Mouse (Mus musculus): ENCODE measurements around the gene Calr4. TPM values are rescaled to one million over a fixed set of nuclear protein-coding genes. Genes with fewer than 3 reads are reported as not detected.

Calr4 gene
- total and polyA plus RNA-seq, 2 experiments from 2014 or later: not detected

GRCm38 (mm10) chr4:109245016-109245620 is 10.8 kb downstream of the Calr4 start:
- H3K36me3 ChIP-seq (replicated peaks; ENCODE audit: control insufficient read depth, insufficient read depth, low read length): no peaks in the 10 kb centered on the region
- TF ChIP-seq EP300 (IDR thresholded peaks at IDR 0.05; ENCODE audit: low read depth) (no peak), CTCF (IDR thresholded peaks at IDR 0.05; ENCODE audit: low read depth) (no peak)
- WGBS: 69% methylated on average over 6 of the region's 6 CpGs
- no peak overlapping the region for H3K9ac ChIP-seq (replicated peaks; ENCODE audit: low read depth, low read length)
- ATAC-seq (ENCODE audit: insufficient read depth, low read depth): no peak
- H3K27me3 ChIP-seq (ENCODE audit: control insufficient read depth, insufficient read depth, low read length): no peaks in the 10 kb centered on the region
- no peak for DNase-seq (ENCODE audit: low spot score)
- H3K9me3 ChIP-seq (replicated peaks; ENCODE audit: control insufficient read depth, low read length): no peaks in the 10 kb centered on the region
- no peak overlapping the region for H3K27ac ChIP-seq (ENCODE audit: low read depth)
- H3K4me2 ChIP-seq (ENCODE audit: low read depth, low read length): no peak overlapping the region
- H3K4me1 ChIP-seq (ENCODE audit: control insufficient read depth, insufficient read depth): peaks cover 3% of the 10 kb centered on the region; the same call in 1 of the 2 replicates
- H3K4me3 ChIP-seq (ENCODE audit: low read depth, low read length): no peak overlapping the region

GRCm38 (mm10) chr4:109251605-109252004 is 17.3 kb downstream of the Calr4 start:
- Histone ChIP-seq H3K4me1 (ENCODE audit: control insufficient read depth, insufficient read depth) (peaks cover 4% of the 10 kb centered on the region; the same call in 1 of the 2 replicates), H3K27me3 (ENCODE audit: control insufficient read depth, insufficient read depth, low read length) (no peaks in the 10 kb centered on the region), H3K9ac (replicated peaks; ENCODE audit: low read depth, low read length) (no peak overlapping the region), H3K27ac (ENCODE audit: low read depth) (no peak overlapping the region), H3K36me3 (replicated peaks; ENCODE audit: control insufficient read depth, insufficient read depth, low read length) (no peaks in the 10 kb centered on the region), H3K4me3 (ENCODE audit: low read depth, low read length) (no peak overlapping the region), H3K4me2 (ENCODE audit: low read depth, low read length) (no peak overlapping the region), H3K9me3 (replicated peaks; ENCODE audit: control insufficient read depth, low read length) (no peaks in the 10 kb centered on the region; the same call in 1 of the 2 replicates)
- TF ChIP-seq EP300 (IDR thresholded peaks at IDR 0.05; ENCODE audit: low read depth) (no peak), CTCF (IDR thresholded peaks at IDR 0.05; ENCODE audit: low read depth) (peak; percentile 48)
- WGBS: 39% methylated on average over 3 of the region's 3 CpGs
- DNase-seq (ENCODE audit: low spot score): peak; percentile 42
- ATAC-seq (ENCODE audit: insufficient read depth, low read depth): no peak

GRCm38 (mm10) chr4:109252199-109252598 is 17.9 kb downstream of the Calr4 start:
- ATAC-seq (ENCODE audit: insufficient read depth, low read depth) (no peak), DNase-seq (ENCODE audit: low spot score) (no peak)
- H3K27ac ChIP-seq (ENCODE audit: low read depth): no peak overlapping the region
- H3K9ac ChIP-seq (replicated peaks; ENCODE audit: low read depth, low read length): no peak overlapping the region
- TF ChIP-seq EP300 (IDR thresholded peaks at IDR 0.05; ENCODE audit: low read depth) (no peak), CTCF (IDR thresholded peaks at IDR 0.05; ENCODE audit: low read depth) (no peak)
- H3K27me3 ChIP-seq (ENCODE audit: control insufficient read depth, insufficient read depth, low read length): no peaks in the 10 kb centered on the region
- no peak overlapping the region for H3K4me3 ChIP-seq (ENCODE audit: low read depth, low read length)
- peaks cover 4% of the 10 kb centered on the region; the same call in 1 of the 2 replicates for H3K4me1 ChIP-seq (ENCODE audit: control insufficient read depth, insufficient read depth)
- no peaks in the 10 kb centered on the region for H3K36me3 ChIP-seq (replicated peaks; ENCODE audit: control insufficient read depth, insufficient read depth, low read length)
- no peaks in the 10 kb centered on the region; the same call in 1 of the 2 replicates for H3K9me3 ChIP-seq (replicated peaks; ENCODE audit: control insufficient read depth, low read length)
- 75% methylated on average over 4 of the region's 4 CpGs for WGBS
- H3K4me2 ChIP-seq (ENCODE audit: low read depth, low read length): no peak overlapping the region

- peaks cover 4% of the 10 kb centered on the region; the same call in 1 of the 2 replicates for H3K4me1 ChIP-seq (ENCODE audit: control insufficient read depth, insufficient read depth)
- no peak overlapping the region for H3K4me3 ChIP-seq (ENCODE audit: low read depth, low read length)
- H3K27me3 ChIP-seq (ENCODE audit: control insufficient read depth, insufficient read depth, low read length): no peaks in the 10 kb centered on the region
- 0 out of 2 replicates have a peak overlapping the region, but pooled peaks have one; percentile 3 for H3K27ac ChIP-seq (ENCODE audit: low read depth)
- no peaks in the 10 kb centered on the region for H3K36me3 ChIP-seq (replicated peaks; ENCODE audit: control insufficient read depth, insufficient read depth, low read length)
- no peak overlapping the region for H3K9ac ChIP-seq (replicated peaks; ENCODE audit: low read depth, low read length)
- DNase-seq (ENCODE audit: low spot score) (no peak), ATAC-seq (ENCODE audit: insufficient read depth, low read depth) (no peak)
- TF ChIP-seq CTCF (IDR thresholded peaks at IDR 0.05; ENCODE audit: low read depth): no peak
- TF ChIP-seq EP300 (IDR thresholded peaks at IDR 0.05; ENCODE audit: low read depth): no peak
- WGBS: 58% methylated on average over 11 of the region's 11 CpGs
- H3K4me2 ChIP-seq (ENCODE audit: low read depth, low read length): no peak overlapping the region
- no peaks in the 10 kb centered on the region; the same call in 1 of the 2 replicates for H3K9me3 ChIP-seq (replicated peaks; ENCODE audit: control insufficient read depth, low read length)
These were observed 19.4 kb downstream of the Calr4 start for GRCm38 (mm10) chr4:109253664-109254151.

GRCm38 (mm10) chr4:109254511-109254910 is 20.2 kb downstream of the Calr4 start:
- Histone ChIP-seq H3K9me3 (replicated peaks; ENCODE audit: control insufficient read depth, low read length) (no peaks in the 10 kb centered on the region; the same call in 1 of the 2 replicates), H3K27ac (ENCODE audit: low read depth) (no peak overlapping the region), H3K9ac (replicated peaks; ENCODE audit: low read depth, low read length) (no peak overlapping the region), H3K4me3 (ENCODE audit: low read depth, low read length) (no peak overlapping the region), H3K36me3 (replicated peaks; ENCODE audit: control insufficient read depth, insufficient read depth, low read length) (no peaks in the 10 kb centered on the region), H3K4me1 (ENCODE audit: control insufficient read depth, insufficient read depth) (peaks cover 4% of the 10 kb centered on the region; the same call in 1 of the 2 replicates), H3K27me3 (ENCODE audit: control insufficient read depth, insufficient read depth, low read length) (no peaks in the 10 kb centered on the region), H3K4me2 (ENCODE audit: low read depth, low read length) (no peak overlapping the region)
- DNase-seq (ENCODE audit: low spot score): no peak
- 51% methylated on average over 5 of the region's 5 CpGs for WGBS
- no peak for ATAC-seq (ENCODE audit: insufficient read depth, low read depth)
- TF ChIP-seq CTCF (IDR thresholded peaks at IDR 0.05; ENCODE audit: low read depth): no peak
- TF ChIP-seq EP300 (IDR thresholded peaks at IDR 0.05; ENCODE audit: low read depth): no peak
